Mouse (Mus musculus): ENCODE results near the gene Nt5c1a.

The Nt5c1a gene

DNA sequence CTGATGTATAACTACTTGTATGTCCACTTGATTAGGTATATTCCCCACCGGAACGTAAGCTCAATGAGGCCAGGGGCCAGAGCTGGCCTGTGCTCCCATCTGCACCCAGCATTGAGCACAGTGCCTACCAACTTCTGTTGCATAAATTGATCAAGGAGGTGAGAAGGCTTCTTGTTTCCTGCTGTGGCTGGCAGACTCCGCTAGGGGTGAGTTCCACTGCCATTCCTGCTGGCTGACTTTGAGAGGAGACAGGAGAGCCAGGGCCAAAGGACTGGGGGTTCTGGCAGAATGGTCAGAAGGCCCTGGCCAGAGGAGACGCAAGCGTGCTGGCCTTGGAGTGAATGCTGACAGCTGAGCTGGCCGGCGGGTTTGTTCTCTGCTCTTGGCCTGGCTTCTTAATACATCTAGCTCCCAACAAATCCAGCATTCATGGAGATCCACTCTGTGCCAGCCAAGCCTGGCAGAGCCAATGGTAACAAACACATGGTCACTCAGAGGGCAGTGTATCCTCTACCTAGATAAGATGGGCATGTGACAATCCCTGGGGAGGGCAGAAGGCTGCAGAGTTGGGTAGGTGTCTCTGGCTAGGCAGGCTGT is 47.8 kb downstream of the Nt5c1a start:
- no peak for DNase-seq

DNA sequence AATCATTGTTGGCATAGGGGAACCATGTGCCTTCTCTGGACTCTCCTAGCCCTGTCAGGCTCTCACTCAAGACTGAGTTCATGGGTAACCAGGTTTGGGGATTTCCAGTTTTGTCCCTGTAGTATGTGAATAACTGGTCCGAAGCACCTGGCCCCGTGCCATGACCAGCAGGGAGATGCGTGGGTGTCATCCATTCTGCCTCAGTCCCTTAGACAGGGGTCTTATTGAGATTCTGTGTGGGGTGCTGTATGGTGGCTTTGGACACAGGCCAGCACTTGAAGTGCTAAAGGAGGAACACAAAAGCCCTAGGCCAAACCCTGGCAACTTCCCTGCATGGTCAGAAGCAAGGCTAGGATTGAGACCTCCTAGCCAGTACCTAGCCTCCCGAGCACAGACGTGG is 50.9 kb downstream of the Nt5c1a start:
- DNase-seq: no peak

DNA sequence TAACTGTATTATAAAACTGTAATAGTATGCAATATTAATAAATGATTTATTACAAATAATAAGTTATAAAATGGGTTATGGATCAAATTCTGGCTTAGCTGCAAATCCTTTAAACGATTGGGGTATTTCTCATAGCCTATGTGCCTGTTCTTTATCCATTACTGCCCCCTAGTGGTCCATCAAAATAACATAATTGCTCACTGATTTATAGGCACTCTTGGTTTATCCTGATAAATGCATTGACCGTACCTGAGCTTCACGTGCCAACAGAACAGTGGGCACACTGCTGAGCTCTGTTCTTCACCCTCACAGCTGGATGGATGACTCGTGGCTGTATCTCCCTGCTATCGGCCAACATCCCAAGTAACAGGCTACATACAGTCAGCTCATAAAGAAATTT is 53.3 kb downstream of the Nt5c1a start:
- no peak for DNase-seq

DNA sequence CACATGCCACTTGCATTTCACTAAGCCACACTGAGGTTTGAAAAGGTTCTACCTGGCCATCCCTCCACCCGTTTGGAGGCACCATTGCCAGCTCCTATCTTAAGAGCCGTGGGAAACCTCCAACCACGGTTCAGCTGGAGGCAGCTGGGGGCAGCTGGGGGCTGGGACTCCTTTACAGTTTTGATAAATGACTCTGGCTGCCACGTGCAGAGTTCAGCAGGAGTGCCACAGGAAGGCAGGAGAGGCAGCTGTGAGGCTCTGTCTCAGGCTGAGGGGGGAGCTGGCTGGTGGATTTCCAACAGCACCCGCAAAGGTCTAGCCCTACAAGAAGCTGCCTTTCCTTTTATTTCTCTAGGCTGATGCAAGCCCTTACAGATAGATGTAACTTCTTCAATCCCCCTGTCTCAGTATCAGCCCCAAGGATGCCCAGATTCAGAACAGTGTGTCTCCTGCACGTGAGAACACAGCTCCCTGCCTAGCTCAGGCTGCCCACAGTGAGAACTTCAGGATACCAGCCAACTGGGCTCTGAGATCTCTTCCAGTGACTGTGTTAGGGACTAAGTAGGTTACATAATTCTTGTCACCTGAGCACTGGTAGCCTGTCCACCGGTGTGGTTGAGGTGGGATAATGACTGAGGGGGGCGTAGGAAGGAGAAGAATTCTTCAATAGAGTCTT is 58.9 kb downstream of the Nt5c1a start:
- DNase-seq: no peak

DNA sequence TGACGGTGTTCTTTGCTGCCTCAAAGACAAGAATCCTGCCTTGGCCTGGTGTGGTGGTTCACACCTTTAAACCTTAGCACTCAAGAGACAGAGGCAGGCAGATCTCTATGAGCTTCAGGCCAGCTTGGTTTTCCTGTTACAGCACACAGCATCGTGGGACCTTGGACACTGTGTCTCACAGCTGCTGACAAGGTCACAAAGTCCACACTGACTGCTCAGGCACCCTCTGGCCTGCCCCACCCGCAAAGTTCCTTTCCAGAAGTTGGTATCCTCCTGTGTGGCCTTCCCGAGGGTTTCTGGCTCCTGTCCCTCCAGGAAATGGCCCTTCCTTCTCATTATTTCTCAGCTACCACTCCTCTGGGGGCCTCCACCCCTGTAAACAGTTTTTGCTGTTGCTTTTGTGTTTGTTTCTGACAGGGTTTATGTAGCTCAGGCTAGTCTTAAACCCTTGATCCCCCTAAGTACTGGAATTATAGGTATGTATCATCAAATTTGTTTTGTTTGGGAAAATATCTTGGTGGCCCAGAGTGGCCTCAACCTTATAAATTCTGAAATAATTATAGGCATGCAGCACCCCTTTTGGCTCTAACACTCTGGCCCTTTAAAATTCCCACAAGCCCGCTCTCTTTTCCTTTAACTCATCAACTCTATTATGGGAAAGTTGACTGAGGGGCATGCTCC is 60.6 kb downstream of the Nt5c1a start, which contains the start of gene Pabpc4:
Pabpc4 (plus strand) TSS at position 631 of the 681 bp plus-strand sequence.
- no peak for DNase-seq

Measured in kidney, adult 11 months (tissue).